Mouse (Mus musculus) stomach, embryonic 16.5 days (tissue): ENCODE measurements at regions not wholly inside any gene's neighbourhood (a gene's known extent, or its start where the extent isn't known, plus 50 kb on each side); places are given as distances from the start of the nearest gene placed in this dataset.

ENCODE experiments used
- ATAC-seq: fragments of 200-750 bp; cut with Nextera tagmentation; 2 replicates; pipeline ENCODE4 v1.8.0; 2017; ENCODE audit warnings: moderate number of reproducible peaks, moderate TSS enrichment; ENCODE audit not compliant: insufficient read depth, low FRiP score
- H3K27ac ChIP-seq: fragments of 300-500 bp; sonication (generic); 2 replicates; pipeline ENCODE4 v1.5.1; 2014; ENCODE audit warnings: low read length
- H3K27me3 ChIP-seq: fragments of 300-500 bp; sonication (generic); 2 replicates; pipeline ENCODE4 v1.6.1; 2014; ENCODE audit warnings: low read length, control low read depth, mixed read lengths; ENCODE audit not compliant: control insufficient read depth, insufficient read depth
- H3K36me3 ChIP-seq: fragments of 300-500 bp; sonication (generic); 2 replicates; pipeline ENCODE4 v1.6.1; 2014; ENCODE audit warnings: low read length; ENCODE audit not compliant: control insufficient read depth, insufficient read depth
- H3K4me1 ChIP-seq: fragments of 300-500 bp; sonication (generic); 2 replicates; pipeline ENCODE4 v1.6.1; 2014; ENCODE audit warnings: low read length, control low read depth, mixed read lengths; ENCODE audit not compliant: control insufficient read depth, insufficient read depth
- H3K4me2 ChIP-seq: fragments of 300-500 bp; sonication (generic); 2 replicates; pipeline ENCODE4 v1.6.1; 2014; ENCODE audit warnings: low read depth, low read length, mixed read lengths
- H3K4me3 ChIP-seq: fragments of 300-500 bp; sonication (generic); replicated peaks from 2 replicates; pipeline ENCODE4 v1.5.1; 2014; ENCODE audit warnings: mild to moderate bottlenecking, low read length
- H3K9ac ChIP-seq: fragments of 300-500 bp; sonication (generic); 2 replicates; pipeline ENCODE4 v1.6.1; 2014; ENCODE audit warnings: low read length
- H3K9me3 ChIP-seq: fragments of 300-500 bp; sonication (generic); replicated peaks from 2 replicates; pipeline ENCODE4 v1.6.1; 2016; ENCODE audit warnings: low read length, control low read depth; ENCODE audit not compliant: control insufficient read depth
- WGBS: fragments of 180-500 bp; shearing (Covaris S2); extraction: QIAGEN DNeasy Blood & Tissue Kit; methylation state at CpG from one replicate; pipeline ENCODE4 v1.1.7; 2014; 5-methylcytosine and 5-hydroxymethylcytosine counted together

DNA sequence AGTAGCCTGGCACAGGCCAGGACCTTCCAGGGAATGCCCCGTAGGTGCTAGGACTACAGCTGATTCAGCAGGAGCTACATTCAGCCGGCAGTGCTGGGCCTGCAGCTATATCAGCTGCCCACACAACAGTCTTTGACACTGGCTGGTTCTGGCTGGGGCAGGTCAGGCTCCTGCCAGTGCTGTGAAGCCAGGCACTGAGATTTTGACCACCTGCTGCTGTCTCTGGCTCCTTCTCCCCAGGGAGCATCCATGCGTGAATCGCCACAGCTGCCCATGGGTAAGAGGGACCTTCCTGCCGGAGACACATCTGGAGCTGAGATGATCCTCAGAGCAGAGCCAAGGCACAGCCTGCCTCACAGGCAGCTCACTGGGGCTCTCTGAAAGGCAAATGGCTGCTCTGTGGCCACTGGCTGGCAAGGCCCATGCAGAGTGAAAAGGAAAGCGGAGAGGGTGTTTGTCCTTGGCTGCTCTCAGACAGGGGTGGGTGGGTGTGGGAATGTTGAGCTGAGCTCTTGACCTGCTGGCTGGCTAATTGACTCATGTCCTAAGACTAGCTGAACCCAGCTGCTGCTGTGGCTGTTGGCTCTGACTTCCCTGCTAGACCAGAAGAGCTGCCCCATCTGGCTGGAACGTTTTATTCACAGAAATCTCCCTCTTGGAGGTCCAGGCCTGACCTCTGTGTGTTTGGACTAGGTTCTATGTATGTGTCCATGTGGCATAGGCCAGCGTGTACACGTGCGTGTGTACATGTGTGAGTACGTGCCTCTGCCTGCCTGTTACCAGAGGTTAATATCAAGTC is 187.4 kb upstream of the Igsf21 start:
- Histone ChIP-seq H3K9me3 (no peaks in the 10 kb centered on the region), H3K27me3 (no peaks in the 10 kb centered on the region), H3K9ac (no peak overlapping the region), H3K4me3 (no peak overlapping the region), H3K4me2 (no peak overlapping the region), H3K27ac (no peak overlapping the region), H3K36me3 (no peaks in the 10 kb centered on the region), H3K4me1 (no peaks in the 10 kb centered on the region)
- WGBS, result 58% methylated on average over 11 of the region's 11 CpGs
- ATAC-seq, result no peak; the same call in 1 of the 2 replicates

DNA sequence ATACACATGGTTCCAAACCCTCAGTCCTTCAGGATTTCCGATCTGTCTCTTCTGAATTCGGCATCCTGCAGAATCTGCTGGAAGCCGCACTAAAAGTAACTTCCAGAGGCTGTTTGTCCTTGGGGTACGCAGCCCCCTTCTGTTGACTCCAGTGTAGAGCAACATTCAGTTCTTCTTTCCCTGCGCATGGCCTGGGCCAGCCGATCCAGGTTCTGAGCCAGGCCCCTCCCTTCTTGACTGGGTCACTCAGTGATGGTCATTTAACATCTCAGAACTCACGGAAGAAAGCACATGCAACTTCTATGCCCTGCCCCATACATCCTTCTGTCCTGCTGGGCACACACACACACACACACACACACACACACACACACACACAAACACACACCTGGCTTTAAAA is 185.5 kb upstream of the Igsf21 start:
- Histone ChIP-seq H3K9me3 (no peaks in the 10 kb centered on the region), H3K4me1 (no peaks in the 10 kb centered on the region)
- WGBS, result 72% methylated on average over 7 of the region's 7 CpGs

DNA sequence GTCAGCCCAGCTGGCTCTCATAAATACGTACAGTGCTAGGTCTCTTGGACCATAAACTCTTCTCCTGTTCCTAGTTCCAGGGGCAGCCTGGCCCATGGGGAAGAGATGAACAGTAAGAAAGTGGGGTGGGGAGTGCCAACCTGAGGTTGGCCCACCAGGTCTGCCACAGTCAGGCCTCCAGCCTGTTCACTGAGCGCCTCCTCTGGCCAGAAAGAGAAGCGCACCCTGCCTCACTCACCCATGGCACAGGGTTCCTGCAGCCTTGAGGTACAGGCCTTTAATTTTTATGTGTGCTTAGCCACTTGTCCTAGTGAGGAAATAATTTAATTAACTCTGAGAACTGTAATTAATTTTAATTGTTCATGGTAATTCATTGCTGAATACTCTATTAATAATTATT is 180.5 kb upstream of the Igsf21 start:
- Histone ChIP-seq H3K27ac (no peak overlapping the region), H3K9ac (no peak overlapping the region), H3K36me3 (no peaks in the 10 kb centered on the region), H3K4me1 (no peaks in the 10 kb centered on the region), H3K4me3 (no peak overlapping the region), H3K9me3 (no peaks in the 10 kb centered on the region), H3K4me2 (no peak overlapping the region), H3K27me3 (no peaks in the 10 kb centered on the region)
- ATAC-seq, result no peak
- 71% methylated on average over 3 of the region's 3 CpGs for WGBS

More for the DNA sequence above, 185.5 kb upstream of the Igsf21 start:
- H3K27me3 ChIP-seq, result no peaks in the 10 kb centered on the region
- H3K36me3 ChIP-seq, result no peaks in the 10 kb centered on the region
- no peak overlapping the region for H3K4me3 ChIP-seq
- H3K4me2 ChIP-seq, result no peak overlapping the region
- no peak overlapping the region for H3K9ac ChIP-seq
- ATAC-seq, result no peak
- no peak overlapping the region for H3K27ac ChIP-seq

DNA sequence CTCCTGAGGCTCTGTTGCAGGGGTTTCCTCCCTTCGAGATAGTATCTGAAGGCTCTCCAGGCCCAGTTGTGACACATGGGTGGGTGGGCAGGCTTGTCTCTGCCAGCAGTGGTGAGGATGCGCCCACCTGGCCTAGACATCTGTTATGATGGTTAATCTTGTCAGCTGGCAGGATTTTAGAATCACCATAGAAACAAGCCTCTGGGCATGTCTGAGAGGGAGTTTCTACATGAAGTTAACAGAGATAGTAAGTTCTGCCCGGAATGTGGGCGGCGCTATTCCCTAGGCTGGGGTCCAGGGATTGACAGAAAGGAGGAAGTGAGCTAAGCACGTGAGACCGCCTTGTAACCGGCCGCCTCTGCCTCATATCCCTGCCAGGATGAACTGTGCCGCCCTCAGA is 177.2 kb upstream of the Igsf21 start:
- H3K9ac ChIP-seq, result no peak overlapping the region
- H3K36me3 ChIP-seq, result no peaks in the 10 kb centered on the region
- no peak overlapping the region for H3K4me2 ChIP-seq
- no peak overlapping the region for H3K27ac ChIP-seq
- 91% methylated on average over 10 of the region's 10 CpGs for WGBS
- no peak for ATAC-seq
- H3K9me3 ChIP-seq, result no peaks in the 10 kb centered on the region
- H3K4me1 ChIP-seq, result no peaks in the 10 kb centered on the region
- H3K27me3 ChIP-seq, result no peaks in the 10 kb centered on the region
- no peak overlapping the region for H3K4me3 ChIP-seq

DNA sequence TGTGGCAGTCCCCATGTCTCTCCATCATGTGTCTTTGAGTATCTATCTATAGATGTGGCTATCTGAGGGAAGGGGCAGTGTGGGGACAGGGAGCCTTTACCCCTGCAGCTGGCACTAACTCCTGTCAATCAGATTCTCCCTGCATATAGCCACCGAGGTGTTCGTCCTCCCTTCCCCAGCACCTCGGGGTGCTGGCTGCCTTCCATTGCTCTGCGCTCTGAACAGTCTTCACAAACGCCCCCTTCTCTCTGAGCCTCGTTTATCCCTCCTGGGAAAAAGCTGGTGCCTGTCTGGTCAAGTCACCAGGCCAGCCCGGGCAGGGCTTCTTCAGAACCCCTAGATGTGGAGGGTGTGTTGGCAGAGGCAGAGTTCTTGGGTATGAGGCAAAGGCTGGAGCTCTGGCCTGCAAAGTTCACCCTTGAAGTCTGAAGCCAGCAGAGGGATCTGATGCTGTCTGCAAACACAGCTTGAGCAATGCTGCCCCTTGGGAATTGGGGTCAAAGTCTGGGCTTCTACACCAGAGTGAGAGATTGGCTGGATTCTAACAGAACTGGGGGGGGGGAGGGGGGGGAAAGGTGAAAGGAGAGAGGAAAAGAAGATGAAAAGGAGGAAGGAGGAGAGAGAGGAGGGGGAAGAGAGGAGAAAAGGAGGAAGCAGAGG is 175.5 kb upstream of the Igsf21 start:
- no peaks in the 10 kb centered on the region for H3K9me3 ChIP-seq
- H3K4me2 ChIP-seq, result no peak overlapping the region
- no peaks in the 10 kb centered on the region for H3K4me1 ChIP-seq
- WGBS, result 60% methylated on average over 7 of the region's 7 CpGs
- H3K4me3 ChIP-seq, result no peak overlapping the region
- no peaks in the 10 kb centered on the region for H3K36me3 ChIP-seq
- H3K9ac ChIP-seq, result no peak overlapping the region
- ATAC-seq, result no peak
- H3K27ac ChIP-seq, result no peak overlapping the region
- no peaks in the 10 kb centered on the region for H3K27me3 ChIP-seq

DNA sequence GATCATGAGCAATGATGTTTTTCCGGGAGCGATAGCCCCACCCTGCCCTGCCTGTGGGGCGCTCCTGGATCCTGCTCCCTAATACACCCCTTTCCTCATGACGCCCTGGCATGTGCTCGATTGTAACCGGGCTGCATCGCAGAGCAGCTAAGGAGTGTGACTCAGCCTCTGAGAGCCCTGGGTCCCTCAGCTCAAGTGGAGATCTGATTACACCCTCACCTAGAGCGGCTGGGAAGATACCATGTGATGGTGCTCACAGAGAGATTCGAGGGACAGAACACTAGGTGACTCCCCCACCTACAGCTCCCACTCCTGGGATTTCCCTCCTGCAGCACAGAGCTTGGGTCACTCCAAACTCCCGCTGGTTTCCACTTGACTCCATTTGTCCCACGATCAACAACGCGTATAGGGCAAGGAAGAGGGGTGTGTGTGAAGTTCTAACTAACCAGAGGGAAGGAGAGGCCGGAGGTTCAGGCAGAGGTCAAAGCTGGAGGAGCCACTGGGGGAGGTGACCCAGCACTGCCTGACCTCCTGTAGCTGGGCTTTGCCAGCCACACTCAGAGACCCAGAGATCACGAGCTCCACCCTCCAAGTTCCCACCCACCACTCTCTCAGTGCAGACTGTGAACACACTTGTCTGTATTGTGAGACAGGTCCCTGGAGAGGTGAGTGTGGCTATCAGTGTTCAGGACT is 173.3 kb upstream of the Igsf21 start:
- peak; percentile 59 for ATAC-seq
- H3K4me2 ChIP-seq, result no peak overlapping the region
- H3K9me3 ChIP-seq, result no peaks in the 10 kb centered on the region
- H3K27ac ChIP-seq, result no peak overlapping the region
- H3K9ac ChIP-seq, result no peak overlapping the region
- no peaks in the 10 kb centered on the region for H3K36me3 ChIP-seq
- H3K27me3 ChIP-seq, result no peaks in the 10 kb centered on the region
- H3K4me3 ChIP-seq, result no peak overlapping the region
- H3K4me1 ChIP-seq, result no peaks in the 10 kb centered on the region
- 32% methylated on average over 15 of the region's 15 CpGs for WGBS

DNA sequence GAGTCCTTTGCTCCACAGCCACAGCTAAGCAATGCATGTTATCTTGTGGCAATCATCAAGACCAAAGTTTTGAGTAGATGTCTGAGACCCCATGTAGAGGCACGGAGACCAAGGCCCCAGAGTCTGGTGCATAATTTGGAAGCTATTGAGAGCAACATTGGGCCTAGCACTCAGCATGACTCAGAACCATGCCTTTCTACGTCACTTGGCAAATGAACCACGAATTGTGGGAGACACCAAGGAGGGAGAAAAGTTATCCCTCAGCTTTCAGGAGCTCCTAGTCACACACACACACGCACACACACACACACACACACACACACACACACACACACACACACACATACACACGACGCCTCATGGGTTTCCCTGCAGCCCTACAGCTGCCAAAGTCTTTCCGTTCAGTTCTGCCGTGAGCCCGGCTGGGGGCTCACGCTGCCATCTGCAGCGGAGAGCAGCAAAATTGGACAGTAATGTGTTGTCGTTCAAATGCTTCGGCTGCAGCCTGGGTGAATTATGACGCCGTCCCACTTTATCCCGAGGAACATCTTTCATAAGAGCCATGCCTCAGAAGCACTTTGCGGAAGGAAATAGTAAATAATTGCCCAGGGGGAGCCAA is 165.8 kb upstream of the Igsf21 start:
- Histone ChIP-seq H3K9me3 (no peaks in the 10 kb centered on the region), H3K36me3 (no peaks in the 10 kb centered on the region), H3K4me3 (no peak overlapping the region), H3K27ac (no peak overlapping the region), H3K4me2 (no peak overlapping the region), H3K9ac (no peak overlapping the region), H3K4me1 (no peaks in the 10 kb centered on the region), H3K27me3 (no peaks in the 10 kb centered on the region)
- no peak for ATAC-seq
- 62% methylated on average over 17 of the region's 17 CpGs for WGBS

DNA sequence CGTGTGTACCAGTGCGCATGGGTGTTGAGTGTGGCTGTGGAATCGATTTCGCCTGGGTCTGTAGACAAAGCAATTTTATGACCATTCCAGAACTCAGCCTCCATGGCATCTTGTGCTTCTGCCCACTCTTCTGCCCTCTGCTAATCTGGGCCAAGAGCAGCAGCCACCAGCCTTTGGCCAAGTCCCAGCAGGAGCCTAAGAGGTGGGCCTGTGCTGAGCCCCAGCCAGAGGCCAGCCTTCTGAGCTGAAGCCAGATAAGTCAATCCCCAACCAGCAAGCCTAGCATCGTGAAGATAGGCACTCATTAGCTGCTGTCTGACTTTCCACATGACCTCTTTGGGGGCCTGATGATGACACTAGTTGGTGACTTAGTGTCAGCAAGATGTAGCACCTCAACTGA is 161.9 kb upstream of the Igsf21 start:
- H3K27ac ChIP-seq, result no peak overlapping the region
- no peak overlapping the region for H3K4me2 ChIP-seq
- no peak for ATAC-seq
- 90% methylated on average over 5 of the region's 5 CpGs for WGBS
- H3K9me3 ChIP-seq, result no peaks in the 10 kb centered on the region
- no peaks in the 10 kb centered on the region for H3K36me3 ChIP-seq
- no peak overlapping the region for H3K9ac ChIP-seq
- no peaks in the 10 kb centered on the region for H3K27me3 ChIP-seq
- H3K4me3 ChIP-seq, result no peak overlapping the region
- H3K4me1 ChIP-seq, result no peaks in the 10 kb centered on the region

DNA sequence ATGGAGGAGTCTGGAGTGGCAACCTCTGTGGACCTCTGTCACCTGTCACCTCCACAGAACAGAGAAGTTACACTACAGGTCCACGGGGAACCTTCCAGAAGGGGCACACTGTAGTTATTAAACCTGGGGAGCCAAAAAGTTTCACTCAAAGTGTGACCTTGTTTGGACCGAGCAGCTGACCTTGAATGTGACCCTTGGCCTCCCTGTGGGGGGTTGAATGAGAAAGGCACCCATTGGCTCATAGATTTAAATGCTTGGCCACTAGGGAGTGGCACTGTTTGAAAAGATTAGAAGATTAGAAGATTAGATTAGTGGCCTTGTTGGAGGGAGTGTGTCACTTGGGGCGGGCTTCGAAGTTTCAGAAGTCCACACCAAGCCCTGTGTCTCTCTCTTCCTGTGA is 160.3 kb upstream of the Igsf21 start:
- H3K4me3 ChIP-seq, result no peak overlapping the region
- no peak overlapping the region for H3K27ac ChIP-seq
- no peak for ATAC-seq
- no peaks in the 10 kb centered on the region for H3K9me3 ChIP-seq
- H3K4me2 ChIP-seq, result no peak overlapping the region
- H3K4me1 ChIP-seq, result no peaks in the 10 kb centered on the region
- H3K9ac ChIP-seq, result no peak overlapping the region
- 75% methylated on average over 4 of the region's 4 CpGs for WGBS
- no peaks in the 10 kb centered on the region for H3K27me3 ChIP-seq
- no peaks in the 10 kb centered on the region for H3K36me3 ChIP-seq
